Mouse (Mus musculus) liver, embryonic 14.5 days (tissue): ENCODE data around the gene Paxbp1.

Source experiments
- CTCF ChIP-seq: IDR thresholded peaks from 2 replicates; pipeline ENCODE4 v1.5.1; 2016; ENCODE audit warnings: antibody characterized with exemption, low read depth, control low read depth
- EP300 ChIP-seq: IDR thresholded peaks from 2 replicates; pipeline ENCODE4 v1.6.1; 2016; ENCODE audit warnings: antibody characterized with exemption, low read depth

GRCm38 (mm10) chr16:91009942-91010529, 34.3 kb downstream of the Paxbp1 start:
- TF ChIP-seq CTCF (no peak), EP300 (no peak)
